Mouse (Mus musculus): ENCODE measurements at regions not wholly inside any gene's neighbourhood (a gene's known extent, or its start where the extent isn't known, plus 50 kb on each side); places are given as distances from the start of the nearest gene placed in this dataset.

DNA sequence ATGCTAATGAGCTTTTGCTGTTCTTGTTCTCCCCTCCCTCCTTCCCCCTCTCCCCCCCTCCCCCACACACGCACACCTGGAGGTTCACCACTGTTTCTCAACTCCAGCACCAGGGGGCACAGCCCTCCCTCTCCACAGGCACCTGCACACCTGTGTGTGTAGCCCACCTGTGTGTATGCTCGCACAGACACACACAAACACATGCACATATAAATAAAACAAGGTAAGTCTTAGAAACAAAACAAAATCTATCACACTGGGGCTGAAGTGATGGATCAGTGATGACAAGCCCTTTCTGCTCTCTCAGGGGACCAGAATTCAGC lies 113.9 kb downstream of the Sp3 start:
- Histone ChIP-seq H3K79me2 (replicated peaks; ENCODE audit: control insufficient read depth, extremely low read depth, insufficient read depth, poor library complexity, severe bottlenecking) (no peaks in the 10 kb centered on the region), H3K9ac (ENCODE audit: insufficient read depth, low read depth) (no peak overlapping the region)

DNA sequence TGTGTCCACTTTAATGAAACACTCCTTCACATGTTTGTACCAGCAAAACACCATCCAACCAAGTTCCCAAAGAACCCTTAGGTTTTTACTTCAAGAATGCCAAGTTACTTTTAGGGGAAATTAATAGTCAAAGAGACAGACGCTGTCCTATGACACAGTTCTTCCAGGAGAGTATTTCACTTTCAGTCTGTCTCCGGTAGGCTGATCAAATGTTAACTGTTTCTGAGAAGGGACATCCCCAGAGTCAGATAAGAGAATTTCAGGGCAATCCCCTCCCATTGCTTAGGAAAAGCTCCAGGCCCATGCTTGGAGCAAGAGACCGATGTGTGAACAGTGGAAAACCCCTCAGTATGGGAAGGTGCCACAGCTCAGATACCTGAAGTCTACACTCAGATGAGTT lies 112.1 kb downstream of the Sp3 start:
- H3K4me1 ChIP-seq (ENCODE audit: control insufficient read depth in 1 of 2, insufficient read depth in 2 of 2) = peaks cover 3 to 16% of the 10 kb centered on the region in 2 experiments
- DNase-seq (ENCODE audit: extremely low read depth) = peak; percentile 33
- no peak overlapping the region for H3K27ac ChIP-seq (ENCODE audit: insufficient read depth, low read depth)
- no peaks in the 10 kb centered on the region for H3K27me3 ChIP-seq (replicated peaks)
- no peak overlapping the region for H3K4me2 ChIP-seq (ENCODE audit: insufficient read depth, low read depth, poor library complexity, severe bottlenecking)
- H3K79me2 ChIP-seq (replicated peaks; ENCODE audit: control insufficient read depth, extremely low read depth, insufficient read depth, poor library complexity, severe bottlenecking) = no peaks in the 10 kb centered on the region
- peaks cover 5% of the 10 kb centered on the region for H3K9me3 ChIP-seq (replicated peaks; ENCODE audit: low read length)
- TF ChIP-seq MEF2A (IDR thresholded peaks at IDR 0.05; ENCODE audit: borderline replicate concordance, low read depth, low read length) (peak; percentile 27; the same call in 1 of the 2 replicates), ELF1 (IDR thresholded peaks at IDR 0.05; ENCODE audit: low read depth, low read length) (no peak), KAT2A (IDR thresholded peaks at IDR 0.05; ENCODE audit: insufficient replicate concordance, low read length) (no peak), JUN (IDR thresholded peaks at IDR 0.05; ENCODE audit: insufficient read depth, low read depth, low read length) (peak; percentile 25; the same call in 1 of the 2 replicates), MAFK (IDR thresholded peaks at IDR 0.05; ENCODE audit: insufficient replicate concordance, low read length) (no peak), RAD21 (IDR thresholded peaks at IDR 0.05; ENCODE audit: low read depth, low read length) (no peak), PAX5 (IDR thresholded peaks at IDR 0.05; ENCODE audit: low read length) (no peak), ZC3H11A (IDR thresholded peaks at IDR 0.05; ENCODE audit: low read depth, low read length) (no peak), ZMIZ1 (IDR thresholded peaks at IDR 0.05; ENCODE audit: low read depth, low read length) (no peak), ETS1 (conservative IDR thresholded peaks at IDR 0.05; ENCODE audit: low read depth, low read length) (peak; percentile 52; the same call in 1 of the 2 replicates), EP300 (IDR thresholded peaks at IDR 0.05; ENCODE audit: low read length) (peak; percentile 61), USF2 (conservative IDR thresholded peaks at IDR 0.05; ENCODE audit: low read depth, low read length) (no peak), NELFE (IDR thresholded peaks at IDR 0.05; ENCODE audit: low read depth, low read length) (no peak), CHD1 (IDR thresholded peaks at IDR 0.05; ENCODE audit: low read depth, low read length) (no peak), NRF1 (IDR thresholded peaks at IDR 0.05; ENCODE audit: low read depth, low read length) (no peak), ZKSCAN1 (IDR thresholded peaks at IDR 0.05; ENCODE audit: borderline replicate concordance, low read depth, low read length) (no peak), IRF4 (IDR thresholded peaks at IDR 0.05; ENCODE audit: low read depth, low read length) (peak; percentile 48; the same call in 1 of the 2 replicates)
- H3K36me3 ChIP-seq (replicated peaks in 1 of 2; ENCODE audit: control insufficient read depth in 1 of 2, insufficient read depth in 1 of 2, low read length in 1 of 2) = no peaks in the 10 kb centered on the region
- in situ Hi-C loops (cut with MboI; ENCODE audit: low pct_ligation_motif_present, low pct_unique_long_range_greater_than_20kb, low sequenced_read_pairs) (no loop called here), dilution Hi-C loops (cut with MboI; ENCODE audit: extremely low pct_ligation_motif_present, extremely low pct_unique_long_range_greater_than_20kb, low sequenced_read_pairs) (no loop called here)
- H3K4me3 ChIP-seq (replicated peaks in 1 of 3; ENCODE audit: low read depth in 2 of 3, low read length in 2 of 3, poor library complexity in 1 of 3) = no peak overlapping the region
- H3K9ac ChIP-seq (ENCODE audit: insufficient read depth, low read depth) = no peak overlapping the region

More for the DNA sequence above, 113.9 kb downstream of the Sp3 start:
- no peak for DNase-seq (ENCODE audit: extremely low read depth)
- Histone ChIP-seq H3K36me3 (replicated peaks in 1 of 2; ENCODE audit: control insufficient read depth in 1 of 2, insufficient read depth in 1 of 2, low read length in 1 of 2) (no peaks in the 10 kb centered on the region), H3K4me1 (ENCODE audit: control insufficient read depth in 1 of 2, insufficient read depth in 2 of 2) (peaks cover 3 to 16% of the 10 kb centered on the region in 2 experiments), H3K27ac (ENCODE audit: insufficient read depth, low read depth) (no peak overlapping the region), H3K27me3 (replicated peaks) (no peaks in the 10 kb centered on the region), H3K4me2 (ENCODE audit: insufficient read depth, low read depth, poor library complexity, severe bottlenecking) (no peak overlapping the region), H3K9me3 (replicated peaks; ENCODE audit: low read length) (peaks cover 5% of the 10 kb centered on the region), H3K4me3 (replicated peaks in 1 of 3; ENCODE audit: low read depth in 2 of 3, low read length in 2 of 3, poor library complexity in 1 of 3) (no peak overlapping the region)
- in situ Hi-C loops (cut with MboI; ENCODE audit: low pct_ligation_motif_present, low pct_unique_long_range_greater_than_20kb, low sequenced_read_pairs) (no loop called here), dilution Hi-C loops (cut with MboI; ENCODE audit: extremely low pct_ligation_motif_present, extremely low pct_unique_long_range_greater_than_20kb, low sequenced_read_pairs) (no loop called here)
- TF ChIP-seq ZKSCAN1 (IDR thresholded peaks at IDR 0.05; ENCODE audit: borderline replicate concordance, low read depth, low read length) = no peak
- TF ChIP-seq KAT2A (IDR thresholded peaks at IDR 0.05; ENCODE audit: insufficient replicate concordance, low read length) = no peak
- TF ChIP-seq POLR2A (IDR thresholded peaks at IDR 0.05; ENCODE audit: low read depth, low read length) = no peak
- no peak for TF ChIP-seq E2F4 (IDR thresholded peaks at IDR 0.05; ENCODE audit: insufficient replicate concordance, low read depth, low read length)
- no peak for TF ChIP-seq ZMIZ1 (IDR thresholded peaks at IDR 0.05; ENCODE audit: low read depth, low read length)
- TF ChIP-seq ETS1 (conservative IDR thresholded peaks at IDR 0.05; ENCODE audit: low read depth, low read length) = no peak
- TF ChIP-seq CHD1 (IDR thresholded peaks at IDR 0.05; ENCODE audit: low read depth, low read length) = no peak
- TF ChIP-seq JUN (IDR thresholded peaks at IDR 0.05; ENCODE audit: insufficient read depth, low read depth, low read length) = no peak
- TF ChIP-seq CTCF (conservative IDR thresholded peaks at IDR 0.05 in 1 of 2, IDR thresholded peaks at IDR 0.05 in 1 of 2; ENCODE audit: low read depth in 2 of 2, low read length in 2 of 2) = no peak
- TF ChIP-seq SMC3 (IDR thresholded peaks at IDR 0.05; ENCODE audit: low read depth, low read length) = no peak
- no peak for TF ChIP-seq MXI1 (IDR thresholded peaks at IDR 0.05; ENCODE audit: low read depth, low read length)
- no peak for TF ChIP-seq USF1 (IDR thresholded peaks at IDR 0.05; ENCODE audit: low read depth, low read length)
- TF ChIP-seq MAX (IDR thresholded peaks at IDR 0.05; ENCODE audit: low read length) = no peak
- TF ChIP-seq EP300 (IDR thresholded peaks at IDR 0.05; ENCODE audit: low read length) = no peak
